Mouse (Mus musculus) forebrain, embryonic 15.5 days (tissue): Measurements from ENCODE around the gene Nipa1. TPM values are rescaled to one million over a fixed set of nuclear protein-coding genes. Genes with fewer than 3 reads are reported as not detected.
A peak's percentile ranks its signal among the peaks of the same experiment; 100 is the strongest.

ENCODE experiments used
- ATAC-seq: fragments of 200-750 bp; cut with Nextera tagmentation; replicated peaks from 2 replicates; pipeline ENCODE4 v1.8.0; 2017; ENCODE audit warnings: mild to moderate bottlenecking, moderate TSS enrichment, moderate library complexity
- H3K27ac ChIP-seq: fragments of 300-500 bp; sonication (generic); replicated peaks from 2 replicates; pipeline ENCODE4 v1.5.1; 2015; ENCODE audit warnings: mild to moderate bottlenecking, inconsistent platforms
- H3K27me3 ChIP-seq: fragments of 300-500 bp; sonication (generic); 2 replicates; pipeline ENCODE4 v1.6.1; 2015; ENCODE audit warnings: inconsistent platforms
- H3K36me3 ChIP-seq: fragments of 300-500 bp; sonication (generic); 2 replicates; pipeline ENCODE4 v1.6.1; 2015; ENCODE audit warnings: mild to moderate bottlenecking, inconsistent platforms
- H3K4me1 ChIP-seq: fragments of 300-500 bp; sonication (generic); 2 replicates; pipeline ENCODE4 v1.6.1; 2015; ENCODE audit warnings: inconsistent platforms
- H3K4me2 ChIP-seq: fragments of 300-500 bp; sonication (generic); replicated peaks from 2 replicates; pipeline ENCODE4 v1.6.1; 2015; ENCODE audit warnings: mild to moderate bottlenecking, inconsistent platforms
- H3K4me3 ChIP-seq: fragments of 300-500 bp; sonication (generic); 2 replicates; pipeline ENCODE4 v1.5.1; 2015; ENCODE audit warnings: mild to moderate bottlenecking, inconsistent platforms
- H3K9ac ChIP-seq: fragments of 300-500 bp; sonication (generic); replicated peaks from 2 replicates; pipeline ENCODE4 v1.6.1; 2015; ENCODE audit warnings: mild to moderate bottlenecking, inconsistent platforms
- H3K9me3 ChIP-seq: fragments of 300-500 bp; sonication (generic); 2 replicates; pipeline ENCODE4 v1.6.1; 2016; ENCODE audit warnings: inconsistent platforms
- WGBS: fragments of 180-500 bp; shearing (Covaris S2); methylation state at CpG from one replicate; pipeline ENCODE4 v1.1.7; 2015; ENCODE audit warnings: mixed read lengths; 5-methylcytosine and 5-hydroxymethylcytosine counted together
- polyA plus RNA-seq: library from polyadenylated mRNA; unstranded; fragments of >200 nt; fragmentation: Nextera tagmentation; extraction: Ambion mirVana; gene quantifications from 2 replicates; pipeline ENCODE4 v1.2.1, GENCODE M21; 2015

Nipa1 gene
- 23.3 and 24.0 TPM in 2 replicates for polyA plus RNA-seq

DNA sequence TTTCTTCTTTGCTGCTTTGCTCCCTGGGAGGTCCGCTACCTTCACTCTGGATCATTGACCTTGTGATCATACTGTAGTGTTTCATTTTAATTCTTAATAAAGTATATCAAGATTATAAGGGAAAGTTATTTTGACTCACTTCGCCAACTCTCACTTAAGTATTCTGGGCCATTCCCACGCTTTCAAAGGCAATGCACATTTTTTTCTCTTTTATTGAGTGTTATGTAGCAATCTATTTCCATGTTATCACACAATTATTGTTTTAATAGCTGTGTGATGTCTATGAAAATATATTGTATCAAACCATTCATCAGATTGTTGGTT lies at the start of gene Nipa1:
Nipa1 (minus strand) TSS at position 25 of the 324 bp plus-strand sequence.
- H3K4me3 ChIP-seq = peak within 1 kb of the TSS; percentile 88
- 49% methylated on average over 3 of the region's 3 CpGs for WGBS
- no peaks in the 10 kb centered on the region for H3K9me3 ChIP-seq
- peak within 1 kb of the TSS; percentile 80 for H3K27ac ChIP-seq
- no peaks in the 10 kb centered on the region; the same call in 1 of the 2 replicates for H3K36me3 ChIP-seq
- H3K9ac ChIP-seq = peak within 1 kb of the TSS; percentile 94
- H3K4me1 ChIP-seq = peaks cover 15% of the 10 kb centered on the region
- H3K4me2 ChIP-seq = peak within 1 kb of the TSS; percentile 75
- no peak for ATAC-seq
- H3K27me3 ChIP-seq = no peaks in the 10 kb centered on the region

DNA sequence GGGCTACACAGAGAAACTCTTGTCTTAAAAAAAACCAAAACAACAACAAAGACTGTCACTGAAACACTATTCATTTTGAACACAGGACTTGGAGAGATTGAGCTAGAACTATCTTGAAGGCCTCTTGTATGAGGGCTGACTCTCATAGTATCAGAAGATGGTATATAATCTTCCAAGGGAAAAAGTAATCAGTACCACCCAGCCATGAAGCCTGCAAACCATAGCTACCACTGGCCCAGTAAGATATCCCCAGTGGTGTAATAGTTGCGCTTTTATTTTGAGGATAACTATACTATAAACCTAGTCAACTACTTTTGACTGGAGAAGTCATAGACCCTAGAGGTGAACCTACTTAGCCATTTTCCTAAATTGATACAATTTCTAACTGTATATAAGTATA lies 46.9 kb upstream of the Nipa1 start:
- no peaks in the 10 kb centered on the region for H3K27me3 ChIP-seq
- WGBS = 98% methylated on average over 1 of the region's 1 CpGs
- no peak overlapping the region for H3K27ac ChIP-seq
- ATAC-seq = no peak
- no peaks in the 10 kb centered on the region for H3K4me1 ChIP-seq
- H3K4me2 ChIP-seq = no peak overlapping the region
- H3K4me3 ChIP-seq = no peak overlapping the region
- H3K9ac ChIP-seq = no peak overlapping the region
- no peaks in the 10 kb centered on the region for H3K9me3 ChIP-seq
- H3K36me3 ChIP-seq = 0 out of 2 replicates have a peak, but pooled peaks cover 9% of the 10 kb centered on the region

DNA sequence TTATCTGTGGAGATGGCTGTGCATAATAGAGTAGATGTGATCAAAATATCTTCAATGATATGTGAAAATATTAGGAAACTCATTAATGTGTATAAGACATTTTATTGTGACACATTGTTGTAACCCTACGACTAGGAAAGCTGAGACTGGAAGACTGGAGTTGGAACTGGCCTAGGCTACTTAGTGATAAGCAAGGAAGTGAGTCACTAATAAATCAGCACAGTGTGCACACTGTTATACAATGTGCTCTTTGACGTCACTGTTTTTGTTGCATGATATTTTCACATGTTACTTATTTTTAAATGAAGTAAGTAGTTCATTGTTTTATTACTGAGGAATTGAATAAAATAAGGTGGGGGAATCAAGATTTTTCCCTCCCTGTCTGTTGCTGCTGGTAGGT lies 46.4 kb upstream of the Nipa1 start:
- no peak overlapping the region for H3K27ac ChIP-seq
- no peaks in the 10 kb centered on the region for H3K27me3 ChIP-seq
- WGBS = 92% methylated on average over 2 of the region's 2 CpGs
- H3K4me3 ChIP-seq = no peak overlapping the region
- H3K36me3 ChIP-seq = 0 out of 2 replicates have a peak, but pooled peaks cover 10% of the 10 kb centered on the region
- H3K4me1 ChIP-seq = no peaks in the 10 kb centered on the region
- H3K9ac ChIP-seq = no peak overlapping the region
- ATAC-seq = no peak
- no peak overlapping the region for H3K4me2 ChIP-seq
- H3K9me3 ChIP-seq = no peaks in the 10 kb centered on the region

DNA sequence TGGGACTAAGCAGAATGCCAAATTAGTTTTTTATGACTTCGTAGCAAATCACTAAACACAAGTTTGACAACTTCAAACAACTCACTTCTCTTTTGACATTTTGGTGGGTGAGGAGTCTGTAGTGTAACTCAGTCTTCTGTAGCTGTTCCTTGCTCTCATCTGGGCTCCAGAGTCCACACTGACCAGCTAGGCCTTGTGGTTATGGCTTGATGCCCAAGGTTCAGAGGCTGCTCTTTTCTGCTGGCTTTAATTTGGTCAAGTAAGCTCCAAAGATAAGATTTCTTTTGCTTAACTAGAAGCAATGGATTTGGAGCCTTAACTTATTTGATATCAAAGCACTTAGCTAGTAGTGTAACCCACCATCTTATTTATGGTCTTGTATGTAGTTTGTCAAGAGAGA lies 45.1 kb upstream of the Nipa1 start:
- no peaks in the 10 kb centered on the region for H3K4me1 ChIP-seq
- no peak overlapping the region for H3K9ac ChIP-seq
- no peaks in the 10 kb centered on the region for H3K9me3 ChIP-seq
- H3K36me3 ChIP-seq = 0 out of 2 replicates have a peak, but pooled peaks cover 7% of the 10 kb centered on the region
- H3K27me3 ChIP-seq = no peaks in the 10 kb centered on the region
- H3K4me2 ChIP-seq = no peak overlapping the region
- no peak overlapping the region for H3K4me3 ChIP-seq
- no peak overlapping the region for H3K27ac ChIP-seq
- 95% methylated on average over 1 of the region's 1 CpGs for WGBS
- ATAC-seq = no peak

DNA sequence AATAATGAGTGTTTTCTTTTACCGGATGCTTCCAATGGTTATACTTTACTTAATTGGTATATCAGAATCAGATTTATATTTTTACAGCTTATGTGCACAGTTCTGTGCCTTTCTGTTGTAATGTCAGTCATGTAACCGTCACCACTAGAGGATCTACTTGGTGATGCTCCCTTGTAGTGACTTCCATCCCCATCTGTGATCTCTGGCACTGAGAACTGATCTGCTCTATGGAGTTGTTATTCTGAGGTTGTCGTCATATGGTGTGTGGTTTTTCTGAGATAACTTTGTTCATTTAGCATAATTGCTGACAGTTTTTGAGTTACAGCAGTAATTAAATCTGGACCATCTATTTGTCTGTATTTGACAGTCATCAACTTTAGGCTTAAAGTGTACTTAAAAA lies 35.6 kb upstream of the Nipa1 start:
- peak; percentile 66; the same call in 1 of the 2 replicates for ATAC-seq
- Histone ChIP-seq H3K27ac (no peak overlapping the region), H3K9ac (no peak overlapping the region), H3K4me1 (peaks cover 18% of the 10 kb centered on the region), H3K4me3 (no peak overlapping the region), H3K4me2 (no peak overlapping the region), H3K36me3 (peaks cover 11% of the 10 kb centered on the region), H3K9me3 (no peaks in the 10 kb centered on the region), H3K27me3 (no peaks in the 10 kb centered on the region)
- WGBS = 66% methylated on average over 3 of the region's 3 CpGs

DNA sequence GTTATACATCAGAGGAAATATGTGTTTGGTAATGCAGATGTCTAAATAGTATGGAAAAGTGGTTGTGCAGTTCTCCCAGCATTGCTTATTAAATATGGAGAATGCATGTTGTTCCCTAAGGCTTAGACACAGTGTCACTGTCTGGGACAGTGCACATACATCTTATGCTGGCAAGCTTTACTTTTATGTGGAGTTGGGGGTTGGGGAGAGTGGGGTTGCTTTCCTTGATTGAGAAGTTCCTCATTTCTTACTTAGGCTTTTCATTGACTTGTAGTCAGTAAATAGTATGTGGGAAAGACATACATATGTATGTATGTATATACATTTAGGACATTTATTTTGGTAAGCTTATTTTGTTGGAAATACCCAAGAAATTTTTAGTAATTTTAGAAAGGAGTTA lies 33.2 kb upstream of the Nipa1 start:
- H3K27ac ChIP-seq = no peak overlapping the region
- peaks cover 25% of the 10 kb centered on the region for H3K4me1 ChIP-seq
- H3K4me2 ChIP-seq = no peak overlapping the region
- peaks cover 9% of the 10 kb centered on the region for H3K36me3 ChIP-seq
- no peaks in the 10 kb centered on the region for H3K27me3 ChIP-seq
- H3K4me3 ChIP-seq = no peak overlapping the region
- H3K9ac ChIP-seq = no peak overlapping the region
- H3K9me3 ChIP-seq = no peaks in the 10 kb centered on the region
- ATAC-seq = no peak

DNA sequence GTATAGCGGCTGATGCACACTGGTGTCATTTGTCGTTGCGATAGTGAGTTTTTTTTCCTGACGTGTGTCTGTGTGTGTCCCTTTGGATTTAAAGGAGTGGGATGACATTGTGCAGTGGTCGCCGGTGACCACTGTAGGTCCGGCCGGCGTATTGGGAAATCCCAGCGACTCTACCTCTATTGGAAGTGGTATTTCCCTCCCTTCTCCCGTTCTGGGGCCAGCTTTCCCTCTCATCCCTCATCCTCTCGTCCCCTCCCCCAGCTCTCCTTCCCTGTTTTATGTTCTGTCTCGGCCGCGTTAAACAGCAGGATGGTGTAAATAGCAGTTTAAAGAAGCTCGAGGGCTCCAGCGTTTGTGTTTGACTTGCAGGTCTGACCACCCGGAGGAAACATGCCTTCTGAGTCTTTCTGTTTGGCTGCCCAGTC lies 30.7 kb upstream of the Nipa1 start:
- peak; percentile 58; the same call in 1 of the 2 replicates for ATAC-seq
- H3K27me3 ChIP-seq = no peaks in the 10 kb centered on the region
- peaks cover 25% of the 10 kb centered on the region for H3K4me1 ChIP-seq
- peak overlapping the region; percentile 90 for H3K27ac ChIP-seq
- under 1% methylated on average over 18 of the region's 18 CpGs for WGBS
- peak overlapping the region; percentile 78 for H3K4me3 ChIP-seq
- no peaks in the 10 kb centered on the region for H3K36me3 ChIP-seq
- H3K4me2 ChIP-seq = peak overlapping the region; percentile 60
- H3K9me3 ChIP-seq = no peaks in the 10 kb centered on the region
- peak overlapping the region; percentile 78 for H3K9ac ChIP-seq

DNA sequence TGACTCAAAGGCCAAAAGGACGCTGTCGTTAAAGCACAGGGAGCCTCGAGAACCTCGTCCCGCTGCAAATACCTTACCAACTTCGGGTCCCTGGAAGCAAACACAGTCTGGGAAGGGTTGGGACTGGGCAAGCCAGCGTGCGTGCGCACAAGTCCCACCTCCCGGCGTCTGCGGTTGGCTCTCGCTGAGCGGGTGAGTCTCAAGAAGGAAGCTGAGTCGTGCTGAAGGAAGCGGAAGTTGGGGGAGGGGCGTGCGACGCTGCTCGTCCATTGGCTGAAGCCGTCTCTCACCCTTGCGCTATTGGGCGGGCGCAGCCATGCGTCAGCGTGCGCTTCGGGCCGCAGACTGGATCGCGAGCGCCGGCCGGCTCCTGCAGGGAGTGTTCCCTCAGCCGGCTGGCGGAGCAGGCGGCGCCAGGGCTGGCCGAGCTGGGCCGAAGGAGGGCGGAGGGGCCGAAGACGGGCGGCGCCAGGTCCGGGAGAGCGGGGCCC lies 30.1 kb upstream of the Nipa1 start, which contains the start of gene Herc2:
Herc2 (plus strand) TSS at position 366 of the 491 bp plus-strand sequence.
- peak within 1 kb of the TSS; percentile 78 for H3K9ac ChIP-seq
- H3K9me3 ChIP-seq = no peaks in the 10 kb centered on the region
- peak within 1 kb of the TSS; percentile 78 for H3K4me3 ChIP-seq
- peak within 1 kb of the TSS; percentile 64 for H3K4me2 ChIP-seq
- H3K4me1 ChIP-seq = peaks cover 25% of the 10 kb centered on the region
- H3K27me3 ChIP-seq = no peaks in the 10 kb centered on the region
- no peaks in the 10 kb centered on the region for H3K36me3 ChIP-seq
- peak within 1 kb of the TSS; percentile 90 for H3K27ac ChIP-seq
- under 1% methylated on average over 46 of the region's 47 CpGs for WGBS
- ATAC-seq = peak; percentile 100

DNA sequence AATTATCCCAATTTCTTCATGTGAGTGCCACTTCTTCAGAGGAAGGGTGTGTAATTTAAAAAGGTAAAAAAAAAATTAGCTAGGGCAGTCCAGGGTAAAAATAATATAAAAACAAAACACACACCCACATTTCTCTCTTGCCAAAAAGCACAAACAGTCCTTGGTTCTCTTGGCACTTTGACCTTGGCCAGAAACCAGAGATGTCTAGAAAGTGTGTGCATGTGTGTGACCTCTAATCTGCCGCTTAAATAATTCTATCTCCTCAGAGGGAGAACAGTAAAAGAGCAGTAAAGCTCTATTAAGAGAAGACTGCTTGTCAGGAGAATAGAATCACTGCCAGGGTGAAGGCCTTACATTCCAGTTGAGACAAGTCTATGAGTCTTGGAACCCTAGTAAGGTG lies 27.4 kb upstream of the Nipa1 start:
- Histone ChIP-seq H3K36me3 (no peaks in the 10 kb centered on the region), H3K4me3 (no peak overlapping the region), H3K4me2 (no peak overlapping the region), H3K9ac (no peak overlapping the region), H3K27ac (no peak overlapping the region), H3K9me3 (no peaks in the 10 kb centered on the region), H3K4me1 (peaks cover 18% of the 10 kb centered on the region), H3K27me3 (no peaks in the 10 kb centered on the region)
- WGBS = 85% methylated on average over 1 of the region's 1 CpGs
- no peak for ATAC-seq

DNA sequence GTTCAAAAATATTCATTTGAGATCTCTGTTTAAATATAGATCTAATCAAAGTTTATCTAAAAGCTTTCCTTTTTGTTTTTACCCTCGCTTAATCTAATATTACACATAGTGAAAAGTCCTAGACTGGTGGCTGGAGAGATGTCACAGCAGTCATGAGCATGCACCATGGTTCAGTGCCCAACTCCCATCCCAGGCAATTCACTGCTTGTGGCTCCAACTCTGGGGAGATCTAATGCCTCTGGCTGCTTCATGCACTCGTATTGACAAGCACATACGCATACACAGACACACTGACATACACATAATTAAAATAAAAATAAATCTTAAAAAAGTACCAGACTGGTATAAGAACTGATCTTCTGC lies 24.5 kb upstream of the Nipa1 start:
- no peaks in the 10 kb centered on the region for H3K9me3 ChIP-seq
- 78% methylated on average over 3 of the region's 3 CpGs for WGBS
- H3K4me1 ChIP-seq = peaks cover 4% of the 10 kb centered on the region
- no peak overlapping the region for H3K4me3 ChIP-seq
- no peak for ATAC-seq
- no peak overlapping the region for H3K9ac ChIP-seq
- no peak overlapping the region for H3K4me2 ChIP-seq
- no peaks in the 10 kb centered on the region for H3K36me3 ChIP-seq
- no peak overlapping the region for H3K27ac ChIP-seq
- H3K27me3 ChIP-seq = no peaks in the 10 kb centered on the region

DNA sequence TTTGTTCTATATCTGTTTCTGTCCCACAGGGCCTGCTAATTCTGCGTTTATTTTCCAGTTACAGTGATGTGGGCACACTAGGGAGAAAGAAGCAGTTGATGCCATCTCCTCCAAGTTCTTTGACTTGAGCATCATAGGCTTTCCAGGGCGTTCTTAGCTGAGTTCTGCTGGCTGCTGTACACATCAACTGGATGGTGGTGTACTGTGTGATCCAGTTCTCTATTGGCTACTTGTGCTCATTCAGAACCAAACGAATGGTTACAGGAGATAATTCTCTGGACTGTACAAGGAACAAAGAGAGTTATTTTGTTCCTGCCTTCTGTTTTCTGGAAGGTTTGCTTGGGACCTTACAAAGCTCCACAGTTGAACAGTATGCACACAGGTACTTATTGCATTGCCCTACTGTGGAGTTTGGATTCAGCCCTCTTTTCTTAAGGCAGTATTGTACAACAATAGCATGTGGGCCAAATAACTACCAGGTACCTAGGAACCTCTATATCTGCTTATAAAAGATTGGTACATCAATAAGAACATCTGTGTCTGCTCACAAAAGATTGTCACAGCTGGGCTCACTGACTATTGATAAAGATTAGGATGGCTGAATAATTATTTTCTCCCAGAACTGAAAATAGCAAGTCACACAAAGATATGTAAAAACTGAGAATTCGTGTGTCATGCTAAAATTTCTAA lies 24.0 kb upstream of the Nipa1 start:
- Histone ChIP-seq H3K4me3 (no peak overlapping the region), H3K9ac (no peak overlapping the region), H3K4me2 (no peak overlapping the region), H3K27ac (no peak overlapping the region), H3K4me1 (no peaks in the 10 kb centered on the region), H3K9me3 (no peaks in the 10 kb centered on the region), H3K27me3 (no peaks in the 10 kb centered on the region), H3K36me3 (no peaks in the 10 kb centered on the region)
- 69% methylated on average over 4 of the region's 4 CpGs for WGBS
- no peak for ATAC-seq

DNA sequence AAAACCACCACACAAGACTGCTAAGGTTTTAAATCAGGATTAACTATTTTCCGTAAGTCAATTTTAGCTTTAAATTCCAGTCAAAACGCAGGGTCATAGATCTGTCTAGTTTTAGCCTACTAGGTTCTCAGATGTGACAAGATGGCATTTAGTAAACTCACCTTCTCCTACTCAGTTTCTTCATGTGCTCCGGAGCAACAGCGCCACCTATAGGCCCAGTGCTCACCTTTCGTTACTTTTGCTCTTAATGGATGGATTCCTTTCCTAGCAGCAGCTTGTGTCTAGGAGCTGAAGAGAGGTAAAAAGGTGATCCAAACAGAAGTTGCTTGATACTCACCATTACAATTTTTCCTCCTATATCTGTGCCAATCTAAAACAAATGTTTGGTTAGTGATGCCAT lies 22.6 kb upstream of the Nipa1 start:
- 19% methylated on average over 5 of the region's 5 CpGs for WGBS
- Histone ChIP-seq H3K9me3 (no peaks in the 10 kb centered on the region), H3K4me3 (no peak overlapping the region), H3K27ac (no peak overlapping the region), H3K36me3 (no peaks in the 10 kb centered on the region), H3K4me1 (no peaks in the 10 kb centered on the region), H3K9ac (no peak overlapping the region), H3K27me3 (no peaks in the 10 kb centered on the region), H3K4me2 (no peak overlapping the region)
- no peak for ATAC-seq

DNA sequence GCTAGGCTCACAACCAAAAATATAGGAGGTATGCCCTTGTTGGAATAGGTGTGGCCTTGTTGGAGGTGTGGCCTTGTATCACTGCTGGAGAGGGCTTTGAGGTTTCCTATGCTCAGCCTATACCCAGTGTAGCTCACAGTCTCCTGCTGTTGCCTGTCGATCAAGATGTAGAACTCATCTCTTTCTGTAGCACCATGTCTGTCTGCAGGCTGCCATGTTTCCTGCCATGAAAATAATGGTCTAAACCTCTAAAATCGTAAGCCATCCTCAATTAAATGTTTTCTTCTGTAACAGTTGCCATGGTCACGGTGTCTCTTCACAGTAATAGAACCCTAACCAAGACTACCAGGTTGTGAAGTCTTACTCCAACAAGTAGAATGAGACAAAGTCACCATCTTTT lies 3.8 kb upstream of the Nipa1 start:
- H3K4me1 ChIP-seq = peaks cover 7% of the 10 kb centered on the region
- H3K27me3 ChIP-seq = no peaks in the 10 kb centered on the region
- no peaks in the 10 kb centered on the region for H3K36me3 ChIP-seq
- no peaks in the 10 kb centered on the region for H3K9me3 ChIP-seq
- no peak overlapping the region for H3K9ac ChIP-seq
- ATAC-seq = no peak
- WGBS = 89% methylated on average over 3 of the region's 3 CpGs
- H3K27ac ChIP-seq = no peak overlapping the region
- H3K4me2 ChIP-seq = no peak overlapping the region
- H3K4me3 ChIP-seq = no peak overlapping the region
